Mouse (Mus musculus) lung, embryonic 14.5 days (tissue): ENCODE measurements around the gene Fmnl2. TPM values are rescaled to one million over a fixed set of nuclear protein-coding genes. Genes with fewer than 3 reads are reported as not detected.
A peak's percentile ranks its signal among the peaks of the same experiment; 100 is the strongest.

Experiments
- ATAC-seq: fragments of 200-750 bp; cut with Nextera tagmentation; 2 replicates; pipeline ENCODE4 v1.8.0; 2017; ENCODE audit warnings: mild to moderate bottlenecking, moderate TSS enrichment, moderate library complexity; ENCODE audit not compliant: insufficient read depth
- DNase-seq: peaks from one replicate; pipeline ENCODE4 v3.0.0-alpha.2; 2015
- H3K27ac ChIP-seq: fragments of 300-500 bp; sonication (generic); 2 replicates; pipeline ENCODE4 v1.5.1; 2014; ENCODE audit warnings: low read depth, mild to moderate bottlenecking, moderate library complexity
- H3K27me3 ChIP-seq: fragments of 300-500 bp; sonication (generic); 2 replicates; pipeline ENCODE4 v1.6.1; 2014; ENCODE audit warnings: low read length, control low read depth; ENCODE audit not compliant: insufficient read depth
- H3K36me3 ChIP-seq: fragments of 300-500 bp; sonication (generic); 2 replicates; pipeline ENCODE4 v1.6.1; 2014; ENCODE audit warnings: control low read depth; ENCODE audit not compliant: insufficient read depth
- H3K4me1 ChIP-seq: fragments of 300-500 bp; sonication (generic); 2 replicates; pipeline ENCODE4 v1.6.1; 2014; ENCODE audit warnings: antibody characterized with exemption, control low read depth; ENCODE audit not compliant: insufficient read depth
- H3K4me2 ChIP-seq: fragments of 300-500 bp; sonication (generic); 2 replicates; pipeline ENCODE4 v1.6.1; 2014; ENCODE audit warnings: mild to moderate bottlenecking
- H3K4me3 ChIP-seq: fragments of 300-500 bp; sonication (generic); 2 replicates; pipeline ENCODE4 v1.5.1; 2014; ENCODE audit warnings: low read depth, low read length
- H3K9ac ChIP-seq: fragments of 300-500 bp; sonication (generic); 2 replicates; pipeline ENCODE4 v1.6.1; 2014
- H3K9me3 ChIP-seq: fragments of 300-500 bp; sonication (generic); 2 replicates; pipeline ENCODE4 v1.6.1; 2016; ENCODE audit warnings: low read depth, low read length, control low read depth
- CTCF ChIP-seq: IDR thresholded peaks from 2 replicates; pipeline ENCODE4 v1.5.1; 2016; ENCODE audit warnings: antibody characterized with exemption, low read depth
- WGBS: fragments of 180-500 bp; shearing (Covaris S2); extraction: QIAGEN DNeasy Blood & Tissue Kit; methylation state at CpG from one replicate; pipeline ENCODE4 v1.1.7; 2014; 5-methylcytosine and 5-hydroxymethylcytosine counted together
- polyA plus RNA-seq: library from polyadenylated mRNA; unstranded; fragments of >200 nt; fragmentation: Nextera tagmentation; extraction: Ambion mirVana; gene quantifications from 2 replicates; pipeline ENCODE4 v1.2.1, GENCODE M21; 2014

Gene Fmnl2
- polyA plus RNA-seq, 1 experiment from 2014 or later = 5.0 TPM

GRCm38 (mm10) chr2:52943644-52944423 lies 86.2 kb downstream of the Fmnl2 start:
- Histone ChIP-seq H3K4me2 (no peak overlapping the region), H3K27me3 (no peaks in the 10 kb centered on the region), H3K4me1 (peaks cover 2% of the 10 kb centered on the region; the same call in 1 of the 2 replicates), H3K36me3 (no peaks in the 10 kb centered on the region), H3K9ac (no peak overlapping the region), H3K27ac (no peak overlapping the region), H3K4me3 (no peak overlapping the region), H3K9me3 (no peaks in the 10 kb centered on the region)
- no peak for ATAC-seq
- 69% methylated on average over 9 of the region's 9 CpGs for WGBS
- no peak for TF ChIP-seq CTCF
- DNase-seq = peak; percentile 18

- no peak overlapping the region for H3K27ac ChIP-seq
- ATAC-seq (no peak), DNase-seq (no peak)
- H3K4me3 ChIP-seq = no peak overlapping the region
- H3K4me2 ChIP-seq = no peak overlapping the region
- no peaks in the 10 kb centered on the region for H3K27me3 ChIP-seq
- no peaks in the 10 kb centered on the region for H3K36me3 ChIP-seq
- no peak overlapping the region for H3K9ac ChIP-seq
- no peaks in the 10 kb centered on the region for H3K9me3 ChIP-seq
- H3K4me1 ChIP-seq = no peaks in the 10 kb centered on the region
- WGBS = 79% methylated on average over 5 of the region's 5 CpGs
- TF ChIP-seq CTCF = no peak
These were observed 86.9 kb downstream of the Fmnl2 start for GRCm38 (mm10) chr2:52944594-52944993.

- ATAC-seq (no peak), DNase-seq (no peak)
- no peaks in the 10 kb centered on the region for H3K36me3 ChIP-seq
- H3K4me3 ChIP-seq = no peak overlapping the region
- no peak overlapping the region for H3K4me2 ChIP-seq
- no peaks in the 10 kb centered on the region for H3K27me3 ChIP-seq
- no peak overlapping the region for H3K9ac ChIP-seq
- WGBS = 76% methylated on average over 2 of the region's 2 CpGs
- TF ChIP-seq CTCF = no peak
- no peaks in the 10 kb centered on the region for H3K9me3 ChIP-seq
- H3K27ac ChIP-seq = no peak overlapping the region
- H3K4me1 ChIP-seq = no peaks in the 10 kb centered on the region
These were observed 88.4 kb downstream of the Fmnl2 start for GRCm38 (mm10) chr2:52946074-52946473.

GRCm38 (mm10) chr2:52946524-52947186 lies 89.0 kb downstream of the Fmnl2 start:
- WGBS = 68% methylated on average over 11 of the region's 11 CpGs
- no peak for TF ChIP-seq CTCF
- H3K4me1 ChIP-seq = no peaks in the 10 kb centered on the region
- no peak overlapping the region for H3K27ac ChIP-seq
- H3K36me3 ChIP-seq = no peaks in the 10 kb centered on the region
- H3K9me3 ChIP-seq = no peaks in the 10 kb centered on the region
- no peaks in the 10 kb centered on the region for H3K27me3 ChIP-seq
- no peak overlapping the region for H3K4me2 ChIP-seq
- no peak overlapping the region for H3K9ac ChIP-seq
- ATAC-seq (no peak), DNase-seq (no peak)
- no peak overlapping the region for H3K4me3 ChIP-seq

GRCm38 (mm10) chr2:52948406-52948805 lies 90.7 kb downstream of the Fmnl2 start:
- H3K27me3 ChIP-seq = no peaks in the 10 kb centered on the region
- H3K9me3 ChIP-seq = no peaks in the 10 kb centered on the region
- no peak for TF ChIP-seq CTCF
- H3K27ac ChIP-seq = no peak overlapping the region
- WGBS = 93% methylated on average over 3 of the region's 3 CpGs
- H3K4me2 ChIP-seq = no peak overlapping the region
- DNase-seq (no peak), ATAC-seq (no peak)
- no peaks in the 10 kb centered on the region for H3K4me1 ChIP-seq
- H3K36me3 ChIP-seq = no peaks in the 10 kb centered on the region
- H3K4me3 ChIP-seq = no peak overlapping the region
- H3K9ac ChIP-seq = no peak overlapping the region

- Histone ChIP-seq H3K4me1 (no peaks in the 10 kb centered on the region), H3K9me3 (no peaks in the 10 kb centered on the region), H3K27ac (no peak overlapping the region), H3K4me2 (no peak overlapping the region), H3K4me3 (no peak overlapping the region), H3K9ac (no peak overlapping the region), H3K27me3 (no peaks in the 10 kb centered on the region), H3K36me3 (no peaks in the 10 kb centered on the region)
- no peak for TF ChIP-seq CTCF
- DNase-seq (no peak), ATAC-seq (no peak)
- WGBS = 90% methylated on average over 4 of the region's 4 CpGs
These were observed 91.9 kb downstream of the Fmnl2 start for GRCm38 (mm10) chr2:52949556-52949955.

GRCm38 (mm10) chr2:52950226-52950625 lies 92.6 kb downstream of the Fmnl2 start:
- WGBS = 60% methylated on average over 4 of the region's 4 CpGs
- Histone ChIP-seq H3K27me3 (no peaks in the 10 kb centered on the region), H3K4me1 (no peaks in the 10 kb centered on the region), H3K9me3 (no peaks in the 10 kb centered on the region), H3K4me3 (no peak overlapping the region), H3K36me3 (no peaks in the 10 kb centered on the region), H3K9ac (no peak overlapping the region), H3K4me2 (no peak overlapping the region), H3K27ac (no peak overlapping the region)
- no peak for TF ChIP-seq CTCF
- no peak for ATAC-seq
- DNase-seq = no peak
